Mouse (Mus musculus): ENCODE measurements around the gene Clec4g.

DNA sequence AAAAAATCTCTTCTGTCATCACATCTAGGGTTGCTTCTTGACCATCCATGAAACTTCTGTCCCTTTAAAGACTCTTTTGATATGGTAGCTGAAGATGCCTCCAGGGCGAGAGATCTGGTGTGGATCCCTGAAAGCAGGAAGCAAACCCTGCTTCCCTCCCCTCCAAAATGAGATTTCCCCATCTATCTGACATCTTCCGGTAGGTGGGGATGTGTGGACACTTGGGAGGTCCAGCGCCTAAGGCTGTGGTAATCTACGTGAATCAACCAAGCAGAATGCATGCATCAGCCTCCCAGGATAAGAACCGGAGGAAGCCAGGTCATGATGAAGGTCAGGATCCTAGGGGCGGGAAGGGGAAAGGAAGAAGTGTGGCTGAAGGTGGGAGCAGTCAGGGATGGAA lies 54.9 kb downstream of the Clec4g start, which contains the start of gene Mcemp1:
- no peak for TF ChIP-seq CTCF (IDR thresholded peaks at IDR 0.05; ENCODE audit: low read depth, low read length)
- TF ChIP-seq POLR2A (IDR thresholded peaks at IDR 0.05; ENCODE audit: extremely low read depth, insufficient read depth, low read length), result no peak

All from liver, adult 2 months (tissue).